Mouse (Mus musculus) heart, embryonic 11.5 days (tissue): Measurements from ENCODE around the gene Tmem191c. TPM values are rescaled to one million over a fixed set of nuclear protein-coding genes. Genes with fewer than 3 reads are reported as not detected.
"Not testable (repeated sequence)": the region's sequence is repeated elsewhere in the genome, so short reads cannot be mapped to it uniquely, and the experiment has no call there.

ENCODE experiments used
- ATAC-seq: fragments of 200-750 bp; cut with Nextera tagmentation; replicated peaks from 2 replicates; pipeline ENCODE4 v1.8.0; 2017; ENCODE audit warnings: moderate library complexity; ENCODE audit not compliant: insufficient number of reproducible peaks, low FRiP score, low TSS enrichment
- H3K27ac ChIP-seq: fragments of 300-500 bp; sonication (generic); 2 replicates; pipeline ENCODE4 v1.5.1; 2014; ENCODE audit warnings: mild to moderate bottlenecking, low read depth, low read length
- H3K27me3 ChIP-seq: fragments of 300-500 bp; sonication (generic); 2 replicates; pipeline ENCODE4 v1.6.1; 2014; ENCODE audit warnings: mild to moderate bottlenecking, low read length, mixed read lengths; ENCODE audit not compliant: control insufficient read depth, insufficient read depth
- H3K36me3 ChIP-seq: fragments of 300-500 bp; sonication (generic); 2 replicates; pipeline ENCODE4 v1.6.1; 2014; ENCODE audit warnings: mild to moderate bottlenecking, low read length, moderate library complexity, mixed read lengths; ENCODE audit not compliant: control insufficient read depth, insufficient read depth
- H3K4me1 ChIP-seq: fragments of 300-500 bp; sonication (generic); 2 replicates; pipeline ENCODE4 v1.6.1; 2014; ENCODE audit warnings: low read length; ENCODE audit not compliant: control insufficient read depth, insufficient read depth
- H3K4me2 ChIP-seq: fragments of 300-500 bp; sonication (generic); 2 replicates; pipeline ENCODE4 v1.6.1; 2014; ENCODE audit warnings: mild to moderate bottlenecking, moderate library complexity
- H3K4me3 ChIP-seq: fragments of 300-500 bp; sonication (generic); 2 replicates; pipeline ENCODE4 v1.5.1; 2014; ENCODE audit warnings: low read depth, low read length
- H3K9ac ChIP-seq: fragments of 300-500 bp; sonication (generic); 2 replicates; pipeline ENCODE4 v1.6.1; 2014; ENCODE audit warnings: mild to moderate bottlenecking, low read depth, low read length, moderate library complexity
- H3K9me3 ChIP-seq: fragments of 300-500 bp; sonication (generic); replicated peaks from 2 replicates; pipeline ENCODE4 v1.6.1; 2016; ENCODE audit warnings: low read length; ENCODE audit not compliant: control insufficient read depth
- WGBS: fragments of 180-500 bp; shearing (Covaris S2); extraction: QIAGEN DNeasy Blood & Tissue Kit; methylation state at CpG from one replicate; pipeline ENCODE4 v1.1.7; 2014; ENCODE audit not compliant: insufficient replicate concordance; 5-methylcytosine and 5-hydroxymethylcytosine counted together
- polyA plus RNA-seq: library from polyadenylated mRNA; unstranded; fragments of >200 nt; fragmentation: Nextera tagmentation; extraction: Ambion mirVana; gene quantifications from 2 replicates; pipeline ENCODE4 v1.2.1, GENCODE M21; 2014

Tmem191c gene
- polyA plus RNA-seq = 4.9 and 7.1 TPM in 2 replicates

DNA sequence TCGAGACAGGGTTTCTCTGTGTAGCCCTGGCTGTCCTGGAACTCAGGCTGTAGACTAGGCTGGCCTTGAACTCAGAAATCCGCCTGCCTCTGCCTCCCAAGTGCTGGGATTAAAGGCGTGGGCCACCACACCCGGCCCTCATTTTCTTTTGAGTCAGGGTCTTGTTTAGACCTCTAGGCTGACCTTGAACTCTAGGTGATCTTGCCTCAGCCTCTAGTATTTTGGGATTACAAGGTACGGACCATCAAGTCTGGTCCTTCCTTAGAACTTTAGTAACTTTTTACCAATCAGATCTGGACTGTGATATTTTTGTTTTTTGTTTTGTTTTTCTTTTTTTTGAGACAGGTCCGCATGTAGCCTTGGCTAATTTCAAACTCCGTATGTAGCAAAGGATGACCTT lies at the start of gene Tmem191c:
Tmem191c (plus strand) TSS at position 357 of the 400 bp plus-strand sequence.
- Histone ChIP-seq H3K27me3 (peaks cover 22% of the 10 kb centered on the region), H3K4me1 (peaks cover 13% of the 10 kb centered on the region), H3K4me2 (peak within 1 kb of the TSS; percentile 86), H3K36me3 (0 out of 2 replicates have a peak, but pooled peaks cover 4% of the 10 kb centered on the region), H3K9ac (peak within 1 kb of the TSS; percentile 25; the same call in 1 of the 2 replicates), H3K4me3 (peak within 1 kb of the TSS; percentile 47), H3K27ac (no peak within 1 kb of the TSS), H3K9me3 (peaks cover 5% of the 10 kb centered on the region)
- 52% methylated on average over 7 of the region's 7 CpGs for WGBS
- no peak for ATAC-seq

DNA sequence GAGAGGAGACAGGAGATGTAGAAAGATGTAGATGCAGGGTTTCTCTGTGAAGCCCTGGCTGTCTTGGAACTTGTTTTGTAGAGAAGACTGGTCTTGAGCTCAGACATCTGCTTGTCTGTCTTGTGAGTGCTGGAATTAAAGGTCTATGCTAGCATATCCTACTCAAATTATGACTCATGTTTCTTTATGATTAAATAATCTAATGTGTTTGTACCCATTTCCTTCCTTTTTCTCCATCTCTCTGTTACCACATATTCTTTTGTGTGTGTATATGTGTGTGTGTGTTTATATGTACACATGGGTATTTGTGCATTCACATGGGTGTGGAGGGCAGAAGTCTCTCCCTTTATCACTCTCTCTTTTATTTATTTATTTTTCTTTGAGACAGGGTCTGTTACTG lies 49.4 kb upstream of the Tmem191c start:
- H3K4me3 ChIP-seq = no peak overlapping the region

GRCm38 (mm10) chr16:17231523-17231922 lies 44.4 kb upstream of the Tmem191c start:
- WGBS = 86% methylated on average over 2 of the region's 2 CpGs
- not testable (repeated sequence) for H3K36me3 ChIP-seq, H3K27me3 ChIP-seq, H3K4me2 ChIP-seq, H3K27ac ChIP-seq, H3K9me3 ChIP-seq, H3K9ac ChIP-seq, ATAC-seq, H3K4me3 ChIP-seq
- peaks cover 14% of the 10 kb centered on the region for H3K4me1 ChIP-seq

More for the DNA sequence above, 49.4 kb upstream of the Tmem191c start:
- ATAC-seq = no peak
- H3K4me2 ChIP-seq = no peak overlapping the region
- H3K4me1 ChIP-seq = no peaks in the 10 kb centered on the region
- H3K36me3 ChIP-seq = no peaks in the 10 kb centered on the region
- H3K27ac ChIP-seq = no peak overlapping the region
- H3K9ac ChIP-seq = no peak overlapping the region
- no peaks in the 10 kb centered on the region for H3K27me3 ChIP-seq
- 0 out of 2 replicates have a peak, but pooled peaks cover 2% of the 10 kb centered on the region for H3K9me3 ChIP-seq

GRCm38 (mm10) chr16:17232794-17233701 lies 42.8 kb upstream of the Tmem191c start, which contains the start of gene Hic2:
Hic2 (plus strand) TSS chr16:17233572.
- ATAC-seq = peak; percentile 99
- WGBS = under 1% methylated on average over 59 of the region's 59 CpGs
- Histone ChIP-seq H3K9me3 (0 out of 2 replicates have a peak, but pooled peaks cover 2% of the 10 kb centered on the region), H3K27ac (peak within 1 kb of the TSS; percentile 91), H3K9ac (peak within 1 kb of the TSS; percentile 96), H3K27me3 (no peaks in the 10 kb centered on the region), H3K4me3 (peak within 1 kb of the TSS; percentile 95), H3K36me3 (no peaks in the 10 kb centered on the region), H3K4me2 (peak within 1 kb of the TSS; percentile 94), H3K4me1 (peaks cover 23% of the 10 kb centered on the region)

GRCm38 (mm10) chr16:17233702-17234498 lies 42.0 kb upstream of the Tmem191c start:
- H3K4me3 ChIP-seq = peak overlapping the region; percentile 95
- peaks cover 24% of the 10 kb centered on the region for H3K4me1 ChIP-seq
- peak overlapping the region; percentile 94 for H3K4me2 ChIP-seq
- H3K36me3 ChIP-seq = no peaks in the 10 kb centered on the region
- H3K9ac ChIP-seq = peak overlapping the region; percentile 96
- under 1% methylated on average over 49 of the region's 62 CpGs for WGBS
- H3K27me3 ChIP-seq = no peaks in the 10 kb centered on the region
- H3K27ac ChIP-seq = peak overlapping the region; percentile 91
- ATAC-seq = peak; percentile 8; the same call in 1 of the 2 replicates
- 0 out of 2 replicates have a peak, but pooled peaks cover 2% of the 10 kb centered on the region for H3K9me3 ChIP-seq

GRCm38 (mm10) chr16:17234499-17234895 lies 41.4 kb upstream of the Tmem191c start:
- ATAC-seq = no peak
- H3K4me2 ChIP-seq = peak overlapping the region; percentile 94
- H3K27ac ChIP-seq = peak overlapping the region; percentile 91; the same call in 1 of the 2 replicates
- no peaks in the 10 kb centered on the region for H3K27me3 ChIP-seq
- H3K4me3 ChIP-seq = peak overlapping the region; percentile 95
- H3K9ac ChIP-seq = peak overlapping the region; percentile 96
- H3K9me3 ChIP-seq = 0 out of 2 replicates have a peak, but pooled peaks cover 2% of the 10 kb centered on the region
- no peaks in the 10 kb centered on the region for H3K36me3 ChIP-seq
- under 1% methylated on average over 12 of the region's 12 CpGs for WGBS
- H3K4me1 ChIP-seq = peaks cover 30% of the 10 kb centered on the region

DNA sequence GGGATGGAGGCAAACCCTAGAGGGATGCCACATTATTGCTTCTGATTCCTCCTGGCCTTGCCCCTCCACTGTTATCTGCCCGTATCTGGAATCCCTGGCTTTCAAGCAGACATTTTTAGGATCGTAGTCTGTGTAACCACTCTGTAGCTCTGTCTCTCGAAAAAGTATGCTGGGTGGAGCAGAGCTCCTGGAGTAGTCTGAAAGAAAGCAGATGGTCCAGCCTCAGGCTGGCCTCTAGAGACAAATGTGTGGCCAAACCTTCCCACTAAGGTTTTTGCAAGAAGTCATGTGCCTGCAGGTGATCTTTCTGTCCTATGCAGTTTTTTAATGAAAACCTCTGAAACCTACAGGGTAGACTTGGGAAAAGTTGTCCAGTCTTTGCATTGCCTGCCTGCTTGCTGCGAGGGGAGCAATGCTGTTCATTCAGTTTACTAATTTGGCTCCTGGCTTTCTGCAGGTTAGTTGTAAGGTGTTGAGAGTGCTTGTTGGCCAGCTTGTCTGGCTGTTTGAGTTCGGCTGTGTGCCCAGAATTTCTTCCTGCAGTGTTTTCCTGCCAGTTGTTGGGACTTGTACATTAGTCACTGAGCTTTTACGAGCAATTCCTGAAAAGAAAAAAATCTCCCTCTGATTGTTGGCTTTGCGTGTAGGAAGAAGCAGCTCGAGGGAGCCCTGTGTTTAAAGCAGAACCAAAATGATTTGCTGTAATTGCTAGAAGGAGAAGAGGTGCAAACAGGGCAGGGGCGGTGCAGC lies 40.8 kb upstream of the Tmem191c start:
- no peak for ATAC-seq
- peak overlapping the region; percentile 94 for H3K4me2 ChIP-seq
- H3K27ac ChIP-seq = no peak overlapping the region
- WGBS = 37% methylated on average over 9 of the region's 9 CpGs
- no peaks in the 10 kb centered on the region for H3K36me3 ChIP-seq
- H3K9ac ChIP-seq = peak overlapping the region; percentile 96; the same call in 1 of the 2 replicates
- no peaks in the 10 kb centered on the region for H3K9me3 ChIP-seq
- H3K4me3 ChIP-seq = peak overlapping the region; percentile 95
- H3K27me3 ChIP-seq = no peaks in the 10 kb centered on the region
- H3K4me1 ChIP-seq = peaks cover 36% of the 10 kb centered on the region

DNA sequence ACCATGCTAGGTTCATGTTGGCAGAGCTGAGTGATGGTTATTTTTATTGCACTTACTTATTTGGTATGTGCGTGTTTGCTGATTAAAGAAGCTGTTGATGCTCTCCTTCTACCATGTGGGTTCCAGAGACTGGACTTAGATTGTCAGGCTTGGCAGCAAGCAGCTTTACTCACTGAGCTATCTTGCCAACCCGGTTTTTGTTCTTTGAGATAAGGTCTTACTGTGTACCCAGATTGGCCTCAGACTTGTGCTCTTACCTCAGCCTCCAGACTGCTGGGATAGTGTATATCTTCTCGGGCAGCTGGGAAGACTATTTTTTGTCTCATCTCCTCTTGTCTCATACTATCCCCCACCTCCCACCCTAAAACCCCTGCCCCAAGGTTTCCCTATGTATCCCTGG lies 38.2 kb upstream of the Tmem191c start:
- peaks cover 43% of the 10 kb centered on the region for H3K4me1 ChIP-seq
- no peak overlapping the region for H3K4me2 ChIP-seq
- 34% methylated on average over 3 of the region's 3 CpGs for WGBS
- ATAC-seq = no peak
- H3K9me3 ChIP-seq = no peaks in the 10 kb centered on the region
- H3K4me3 ChIP-seq = no peak overlapping the region
- H3K27me3 ChIP-seq = no peaks in the 10 kb centered on the region
- H3K9ac ChIP-seq = no peak overlapping the region
- H3K36me3 ChIP-seq = no peaks in the 10 kb centered on the region
- no peak overlapping the region for H3K27ac ChIP-seq
